Mouse (Mus musculus): Measurements from ENCODE around the gene Cdk2ap1. TPM values are rescaled to one million over a fixed set of nuclear protein-coding genes. Genes with fewer than 3 reads are reported as not detected.
"Not testable (repeated sequence)": the region's sequence is repeated elsewhere in the genome, so short reads cannot be mapped to it uniquely, and the experiment has no call there.

Cdk2ap1 gene
- polyA plus RNA-seq, 1 experiment from 2014 or later, result 43.7 TPM

DNA sequence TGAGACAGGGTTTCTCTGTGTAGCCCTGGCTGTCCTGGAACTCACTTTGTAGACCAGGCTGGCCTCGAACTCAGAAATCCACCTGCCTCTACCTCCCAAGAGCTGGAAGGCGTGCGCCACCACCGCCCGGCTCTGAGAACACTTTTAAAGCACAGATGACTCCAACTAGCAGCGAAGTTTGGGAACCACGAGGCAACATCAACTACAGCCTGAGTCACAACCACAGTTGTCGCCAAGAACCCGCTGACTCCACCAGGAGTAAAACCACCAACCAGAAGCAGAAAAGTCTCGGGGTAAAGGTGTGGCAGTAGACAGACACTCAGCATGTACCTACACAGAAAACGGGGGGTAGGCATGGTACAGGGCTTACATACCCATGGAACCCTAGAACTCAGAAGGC, 52.8 kb downstream of the Cdk2ap1 start:
- H3K36me3 ChIP-seq, result peaks cover 88% of the 10 kb centered on the region
- H3K4me2 ChIP-seq (replicated peaks), result no peak overlapping the region
- no peaks in the 10 kb centered on the region for H3K27me3 ChIP-seq
- H3K4me3 ChIP-seq, result no peak overlapping the region
- peaks cover 6% of the 10 kb centered on the region for H3K9me3 ChIP-seq
- H3K9ac ChIP-seq, result no peak overlapping the region
- no peak for ATAC-seq (ENCODE audit: low FRiP score, low read depth)
- no peak overlapping the region for H3K27ac ChIP-seq
- no peaks in the 10 kb centered on the region for H3K4me1 ChIP-seq
- WGBS, result 96% methylated on average over 11 of the region's 11 CpGs

DNA sequence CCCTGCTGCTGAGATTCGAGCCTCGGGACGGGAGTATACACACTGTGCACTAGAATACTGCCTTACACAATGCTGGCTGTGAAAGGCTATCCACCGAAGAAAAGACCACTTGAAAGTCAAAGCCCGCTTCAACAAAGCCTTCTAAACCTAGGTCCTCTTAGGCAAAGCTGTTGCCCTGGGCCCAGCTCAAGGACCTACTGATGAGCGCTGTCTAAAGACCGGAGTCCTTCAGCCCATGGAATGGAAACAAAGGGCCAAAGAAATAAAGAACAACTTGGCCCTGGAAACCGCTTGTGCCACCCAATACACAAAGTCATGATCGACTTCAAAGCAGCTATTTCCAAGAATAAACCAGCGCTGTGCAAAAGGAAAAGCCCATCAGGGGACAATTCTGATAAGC, 53.7 kb downstream of the Cdk2ap1 start:
- 96% methylated on average over 10 of the region's 10 CpGs for WGBS
- ATAC-seq (ENCODE audit: low FRiP score, low read depth), result no peak

GRCm38 (mm10) chr5:124302853-124303252, 60.0 kb downstream of the Cdk2ap1 start:
- H3K9me3 ChIP-seq; ATAC-seq (ENCODE audit: low FRiP score, low read depth); H3K27ac ChIP-seq; H3K4me3 ChIP-seq; H3K4me2 ChIP-seq (replicated peaks); H3K9ac ChIP-seq; H3K4me1 ChIP-seq; H3K27me3 ChIP-seq: not testable (repeated sequence)
- peaks cover 73% of the 10 kb centered on the region for H3K36me3 ChIP-seq
- 89% methylated on average over 6 of the region's 6 CpGs for WGBS

More for the DNA sequence above, 53.7 kb downstream of the Cdk2ap1 start:
- peaks cover 82% of the 10 kb centered on the region for H3K36me3 ChIP-seq
- H3K4me1 ChIP-seq, result no peaks in the 10 kb centered on the region
- H3K4me3 ChIP-seq, result no peak overlapping the region
- H3K9me3 ChIP-seq, result peaks cover 6% of the 10 kb centered on the region
- H3K9ac ChIP-seq, result no peak overlapping the region
- H3K4me2 ChIP-seq (replicated peaks), result no peak overlapping the region
- H3K27ac ChIP-seq, result no peak overlapping the region
- H3K27me3 ChIP-seq, result no peaks in the 10 kb centered on the region

GRCm38 (mm10) chr5:124300132-124300531, 62.8 kb downstream of the Cdk2ap1 start:
- 73% methylated on average over 4 of the region's 4 CpGs for WGBS
- H3K4me2 ChIP-seq (replicated peaks), result no peak overlapping the region
- no peaks in the 10 kb centered on the region for H3K9me3 ChIP-seq
- no peaks in the 10 kb centered on the region for H3K27me3 ChIP-seq
- no peaks in the 10 kb centered on the region for H3K4me1 ChIP-seq
- H3K27ac ChIP-seq, result no peak overlapping the region
- no peak for ATAC-seq (ENCODE audit: low FRiP score, low read depth)
- peaks cover 73% of the 10 kb centered on the region for H3K36me3 ChIP-seq
- H3K9ac ChIP-seq, result no peak overlapping the region
- H3K4me3 ChIP-seq, result no peak overlapping the region

- not testable (repeated sequence) for H3K4me1 ChIP-seq; H3K9ac ChIP-seq; ATAC-seq (ENCODE audit: low FRiP score, low read depth); H3K4me2 ChIP-seq (replicated peaks); H3K27ac ChIP-seq; H3K4me3 ChIP-seq; H3K27me3 ChIP-seq; H3K9me3 ChIP-seq
- peaks cover 75% of the 10 kb centered on the region for H3K36me3 ChIP-seq
- 66% methylated on average over 4 of the region's 4 CpGs for WGBS
Measured at GRCm38 (mm10) chr5:124299307-124299706, 63.6 kb downstream of the Cdk2ap1 start.

- no peak overlapping the region for H3K4me2 ChIP-seq (replicated peaks)
- H3K9me3 ChIP-seq, result no peaks in the 10 kb centered on the region
- H3K36me3 ChIP-seq, result peaks cover 83% of the 10 kb centered on the region
- H3K27me3 ChIP-seq, result no peaks in the 10 kb centered on the region
- H3K9ac ChIP-seq, result no peak overlapping the region
- no peak for ATAC-seq (ENCODE audit: low FRiP score, low read depth)
- H3K4me1 ChIP-seq, result no peaks in the 10 kb centered on the region
- WGBS, result 96% methylated on average over 4 of the region's 4 CpGs
- H3K27ac ChIP-seq, result no peak overlapping the region
- no peak overlapping the region for H3K4me3 ChIP-seq
Measured at GRCm38 (mm10) chr5:124296475-124296874, 66.4 kb downstream of the Cdk2ap1 start.

Other genes starting within 250 kb of the Cdk2ap1 start
- 106 and 115 TPM in 2 replicates for gene Arl6ip4, start 247.0 kb downstream of the Cdk2ap1 start, polyA plus RNA-seq (2015; fragmentation: Nextera tagmentation; extraction: Ambion mirVana)
- 3.5 and 4.2 TPM in 2 replicates for gene Pitpnm2, start 113.3 kb downstream of the Cdk2ap1 start, polyA plus RNA-seq (2015; fragmentation: Nextera tagmentation; extraction: Ambion mirVana)
- 12.1 and 13.2 TPM in 2 replicates for gene Mphosph9, start 35.1 kb downstream of the Cdk2ap1 start, polyA plus RNA-seq (2015; fragmentation: Nextera tagmentation; extraction: Ambion mirVana)
- gene 2810006K23Rik, start 35.0 kb downstream of the Cdk2ap1 start, polyA plus RNA-seq (2015; fragmentation: Nextera tagmentation; extraction: Ambion mirVana), result 16.2 and 16.3 TPM in 2 replicates
- 102 and 104 TPM in 2 replicates for gene Sbno1, start 62.9 kb upstream of the Cdk2ap1 start, polyA plus RNA-seq (2015; fragmentation: Nextera tagmentation; extraction: Ambion mirVana)
- 36.0 and 37.6 TPM in 2 replicates for gene Kmt5a, start 76.8 kb upstream of the Cdk2ap1 start, polyA plus RNA-seq (2015; fragmentation: Nextera tagmentation; extraction: Ambion mirVana)
- 34.6 and 37.2 TPM in 2 replicates for gene Rilpl2, start 115.3 kb upstream of the Cdk2ap1 start, polyA plus RNA-seq (2015; fragmentation: Nextera tagmentation; extraction: Ambion mirVana)
- gene Snrnp35, start 120.1 kb upstream of the Cdk2ap1 start, polyA plus RNA-seq (2015; fragmentation: Nextera tagmentation; extraction: Ambion mirVana), result 24.3 and 28.2 TPM in 2 replicates
- gene Rilpl1, start 168.3 kb upstream of the Cdk2ap1 start, polyA plus RNA-seq (2015; fragmentation: Nextera tagmentation; extraction: Ambion mirVana), result 26.0 and 27.8 TPM in 2 replicates
- gene Tmed2, start 177.6 kb upstream of the Cdk2ap1 start, polyA plus RNA-seq (2015; fragmentation: Nextera tagmentation; extraction: Ambion mirVana), result 590 and 600 TPM in 2 replicates
- 17.5 and 17.8 TPM in 2 replicates for gene Ddx55, start 189.8 kb upstream of the Cdk2ap1 start, polyA plus RNA-seq (2015; fragmentation: Nextera tagmentation; extraction: Ambion mirVana)
- gene Eif2b1, start 216.0 kb upstream of the Cdk2ap1 start, polyA plus RNA-seq (2015; fragmentation: Nextera tagmentation; extraction: Ambion mirVana), result 67.9 and 76.0 TPM in 2 replicates
- 74.4 and 78.5 TPM in 2 replicates for gene Gtf2h3, start 216.1 kb upstream of the Cdk2ap1 start, polyA plus RNA-seq (2015; fragmentation: Nextera tagmentation; extraction: Ambion mirVana)

Measured in limb, embryonic 13.5 days (tissue).